ENCODE assay signal across 9 mouse cellular contexts in genomic region chr3:29082296-29082995, GRCm38 (mm10). TPM values are rescaled to one million over a fixed set of nuclear protein-coding genes. Genes with fewer than 3 reads are reported as not detected.
A peak's percentile ranks its signal among the peaks of the same experiment; 100 is the strongest.
DNase-seq lines count a peak whose midpoint lies in the region; ATAC-seq and TF ChIP-seq lines count a peak whose summit lies in the region.
"Had no signal": no experiment of that assay in that cellular context is flagged by ENCODE, and none has a peak within 500 bp of the region (broad histone marks: within the 10 kb centered on the region; RNA-seq: fewer than 3 reads in every experiment).

No protein-coding gene starts in this region.

- peak in 1 of 2 experiments; percentile 12 for DNase-seq in cerebellum, adult 2 months
- no peak for DNase-seq in cerebellum, adult 8-10 months
- peak; percentile 3 to 8 for DNase-seq in cerebellum, postnatal 36 days
- DNase-seq in frontal cortex, postnatal 25 days (ENCODE audit: low spot score in 2 of 2), result peak; percentile 25 to 33
- peak; percentile 70 for DNase-seq in neural tube, embryonic 10.5 days (ENCODE audit: extremely low spot score, low spot score)
- no peak for DNase-seq in spleen, adult 12 weeks (ENCODE audit: low spot score)

- ATAC-seq in kidney, embryonic 14.5 days (ENCODE audit: low FRiP score, low TSS enrichment), result peak; percentile 86
- ATAC-seq in limb, embryonic 13.5 days (ENCODE audit: low FRiP score, low read depth), result peak; percentile 83

- no peak overlapping the region for H3K9ac ChIP-seq in kidney, embryonic 14.5 days (ENCODE audit: low read depth, low read length)
- H3K9ac ChIP-seq in limb, embryonic 13.5 days, result peak overlapping the region; percentile 63

- no peak for TF ChIP-seq POLR2A in cerebellum, adult 2 months (IDR thresholded peaks at IDR 0.05; ENCODE audit: borderline replicate concordance, insufficient read depth, low read length)

- no peak for TF ChIP-seq CTCF in cerebellum, adult 2 months (IDR thresholded peaks at IDR 0.05; ENCODE audit: borderline replicate concordance, insufficient read depth, low read depth, low read length)

- no peak overlapping the region for H3K27ac ChIP-seq in cerebellum, adult 2 months (ENCODE audit: insufficient read depth, low read length)
- no peak overlapping the region for H3K27ac ChIP-seq in kidney, embryonic 14.5 days (ENCODE audit: low read depth, low read length)
- H3K27ac ChIP-seq in limb, embryonic 13.5 days, result no peak overlapping the region

- H3K4me1 ChIP-seq in cerebellum, adult 2 months (ENCODE audit: control insufficient read depth, insufficient read depth, low read length), result 0 out of 2 replicates have a peak, but pooled peaks cover 3% of the 10 kb centered on the region
- H3K4me1 ChIP-seq in kidney, embryonic 14.5 days (ENCODE audit: control insufficient read depth, insufficient read depth, low read length), result peaks cover 7% of the 10 kb centered on the region
- H3K4me1 ChIP-seq in limb, embryonic 13.5 days, result peaks cover 18% of the 10 kb centered on the region

- no peaks in the 10 kb centered on the region for H3K27me3 ChIP-seq in cerebellum, adult 2 months (ENCODE audit: control insufficient read depth, insufficient read depth, low read length)
- peaks cover 38% of the 10 kb centered on the region for H3K27me3 ChIP-seq in kidney, embryonic 14.5 days (ENCODE audit: control insufficient read depth, insufficient read depth, low read length)
- H3K27me3 ChIP-seq in limb, embryonic 13.5 days, result peaks cover 79% of the 10 kb centered on the region

- WGBS in cerebellum, adult 2 months, result under 1% methylated on average over 49 of the region's 59 CpGs
- WGBS in kidney, embryonic 14.5 days, result 0% methylated on average over 27 of the region's 59 CpGs
- under 1% methylated on average over 49 of the region's 59 CpGs for WGBS in limb, embryonic 13.5 days

- H3K36me3 ChIP-seq in kidney, embryonic 14.5 days (ENCODE audit: control insufficient read depth, insufficient read depth, low read length), result no peaks in the 10 kb centered on the region
- H3K36me3 ChIP-seq in limb, embryonic 13.5 days, result no peaks in the 10 kb centered on the region

- H3K4me3 ChIP-seq in cerebellum, adult 2 months (replicated peaks; ENCODE audit: insufficient read depth, low read depth, low read length), result peak overlapping the region; percentile 12
- H3K4me3 ChIP-seq in kidney, embryonic 14.5 days (ENCODE audit: low read length), result peak overlapping the region; percentile 42
- peak overlapping the region; percentile 57 for H3K4me3 ChIP-seq in limb, embryonic 13.5 days

- H3K9me3 ChIP-seq in kidney, embryonic 14.5 days (ENCODE audit: control insufficient read depth, low read length), result no peaks in the 10 kb centered on the region
- no peaks in the 10 kb centered on the region for H3K9me3 ChIP-seq in limb, embryonic 13.5 days

- peak overlapping the region; percentile 57 for H3K4me2 ChIP-seq in kidney, embryonic 14.5 days (replicated peaks; ENCODE audit: low read depth, low read length)
- peak overlapping the region; percentile 99 for H3K4me2 ChIP-seq in limb, embryonic 13.5 days (replicated peaks)

RNA-seq across cellular contexts. Expression of gene Egfem1, which starts 0.6 kb away (rescaled TPM):
- polyA plus RNA-seq in cerebellum, adult 2 months (2012; rRNA removed), result 1.7 and 3.6 TPM in 2 replicates
- 0.50 and 1.1 TPM in 2 replicates for polyA plus RNA-seq in kidney, embryonic 14.5 days (2014; fragmentation: Nextera tagmentation; extraction: Ambion mirVana)
- 4.7 and 7.5 TPM in 2 replicates for polyA plus RNA-seq in limb, embryonic 13.5 days (2015; fragmentation: Nextera tagmentation; extraction: Ambion mirVana)
- polyA plus RNA-seq: large intestine, adult 2 months had no signal

Comparison
In these comparisons a context has a peak if more than half of its experiments do, and no peak if none do; other contexts are left out.
1. DNase-seq: peak in cerebellum, postnatal 36 days (2 of 2), frontal cortex, postnatal 25 days (2 of 2) and neural tube, embryonic 10.5 days (single experiment); none in cerebellum, adult 8-10 months (single experiment) and spleen, adult 12 weeks (single experiment).
2. Peak in every context shown above with its lines, with median percentiles within 50 percentile points of each other: H3K4me3 ChIP-seq.